Mouse (Mus musculus) heart, embryonic 10.5 days (tissue): Measurements from ENCODE around the gene Atg7. TPM values are rescaled to one million over a fixed set of nuclear protein-coding genes. Genes with fewer than 3 reads are reported as not detected.

Experiments used
- DNase-seq: peaks from one replicate; pipeline ENCODE4 v3.0.0-alpha.2; 2017; ENCODE audit warnings: low spot score
- H3K27ac ChIP-seq: fragments of 300-500 bp; sonication (generic); 2 replicates; pipeline ENCODE4 v1.5.1; 2016; ENCODE audit warnings: mild to moderate bottlenecking
- H3K27me3 ChIP-seq: fragments of 300-500 bp; sonication (generic); 2 replicates; pipeline ENCODE4 v1.6.1; 2016; ENCODE audit warnings: mild to moderate bottlenecking; ENCODE audit not compliant: poor library complexity, insufficient read depth, severe bottlenecking
- H3K36me3 ChIP-seq: fragments of 300-500 bp; sonication (generic); 2 replicates; pipeline ENCODE4 v1.6.1; 2016; ENCODE audit warnings: mild to moderate bottlenecking, moderate library complexity
- H3K4me1 ChIP-seq: fragments of 300-500 bp; sonication (generic); 2 replicates; pipeline ENCODE4 v1.6.1; 2016; ENCODE audit warnings: mild to moderate bottlenecking
- H3K4me3 ChIP-seq: fragments of 300-500 bp; sonication (generic); 2 replicates; pipeline ENCODE4 v1.5.1; 2016; ENCODE audit warnings: mild to moderate bottlenecking, moderate library complexity
- H3K9me3 ChIP-seq: fragments of 300-500 bp; sonication (generic); 2 replicates; pipeline ENCODE4 v1.6.1; 2016; ENCODE audit warnings: mild to moderate bottlenecking, moderate library complexity
- WGBS: fragments of 180-500 bp; shearing (Covaris S2); methylation state at CpG from one replicate; pipeline ENCODE4 v1.1.7; 2016; 5-methylcytosine and 5-hydroxymethylcytosine counted together
- polyA plus RNA-seq: library from polyadenylated mRNA; unstranded; fragments of >200 nt; fragmentation: Nextera tagmentation; extraction: Ambion mirVana; gene quantifications from 2 replicates; pipeline ENCODE4 v1.2.1, GENCODE M21; 2016

Gene Atg7
- polyA plus RNA-seq, 1 experiment from 2014 or later: 18.7 TPM

- Histone ChIP-seq H3K36me3 (no peaks in the 10 kb centered on the region), H3K27ac (no peak overlapping the region), H3K27me3 (no peaks in the 10 kb centered on the region), H3K4me3 (no peak overlapping the region), H3K9me3 (no peaks in the 10 kb centered on the region), H3K4me1 (peaks cover 42% of the 10 kb centered on the region)
- WGBS: 88% methylated on average over 10 of the region's 10 CpGs
- DNase-seq: no peak
Observed at GRCm38 (mm10) chr6:114692691-114693090, 49.8 kb downstream of the Atg7 start.

DNA sequence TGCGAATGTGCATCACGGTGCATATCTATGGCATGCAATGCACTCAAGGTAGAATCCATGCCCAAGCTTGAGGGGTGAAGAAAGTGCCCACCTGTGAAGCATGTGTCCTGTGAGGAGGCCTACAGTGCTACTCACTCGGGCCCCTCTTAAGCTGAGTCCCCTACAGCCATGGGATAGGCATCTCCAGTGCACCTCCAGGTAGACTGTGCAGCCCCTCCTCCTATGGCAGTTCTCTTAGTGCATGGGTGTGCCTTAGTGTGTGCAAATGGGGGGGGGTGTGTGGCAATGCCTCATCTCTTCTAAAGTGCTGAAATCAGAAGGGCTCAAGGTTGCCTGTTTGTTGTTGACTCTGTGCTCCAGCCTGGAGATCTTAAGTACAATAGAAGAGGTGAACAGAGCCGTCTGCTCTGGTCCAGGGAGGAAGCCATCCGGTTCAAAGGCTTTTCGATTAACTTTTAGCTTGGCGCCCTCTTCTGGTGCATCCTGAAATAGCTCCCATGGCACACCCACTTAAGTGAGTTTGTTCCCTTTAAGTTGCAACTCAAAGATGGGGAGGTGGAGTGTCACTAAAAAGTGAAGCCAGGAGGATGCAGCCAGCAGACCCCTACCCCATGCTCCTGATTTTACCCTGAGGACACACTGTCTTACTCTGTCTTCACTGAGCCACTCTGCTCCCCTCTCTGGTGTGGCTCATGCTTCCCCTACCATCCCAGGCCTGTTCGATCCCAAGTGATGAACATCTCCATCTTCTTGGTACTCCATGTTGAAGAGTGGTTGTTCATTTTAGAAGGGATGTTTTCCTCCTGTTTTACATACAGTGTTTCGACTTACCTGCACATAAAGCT, 55.0 kb downstream of the Atg7 start:
- DNase-seq: no peak
- 0 out of 2 replicates have a peak, but pooled peaks cover 3% of the 10 kb centered on the region for H3K4me1 ChIP-seq
- no peaks in the 10 kb centered on the region for H3K9me3 ChIP-seq
- H3K36me3 ChIP-seq: no peaks in the 10 kb centered on the region; the same call in 1 of the 2 replicates
- 43% methylated on average over 9 of the region's 9 CpGs for WGBS
- no peaks in the 10 kb centered on the region for H3K27me3 ChIP-seq
- H3K4me3 ChIP-seq: no peak overlapping the region
- H3K27ac ChIP-seq: no peak overlapping the region

DNA sequence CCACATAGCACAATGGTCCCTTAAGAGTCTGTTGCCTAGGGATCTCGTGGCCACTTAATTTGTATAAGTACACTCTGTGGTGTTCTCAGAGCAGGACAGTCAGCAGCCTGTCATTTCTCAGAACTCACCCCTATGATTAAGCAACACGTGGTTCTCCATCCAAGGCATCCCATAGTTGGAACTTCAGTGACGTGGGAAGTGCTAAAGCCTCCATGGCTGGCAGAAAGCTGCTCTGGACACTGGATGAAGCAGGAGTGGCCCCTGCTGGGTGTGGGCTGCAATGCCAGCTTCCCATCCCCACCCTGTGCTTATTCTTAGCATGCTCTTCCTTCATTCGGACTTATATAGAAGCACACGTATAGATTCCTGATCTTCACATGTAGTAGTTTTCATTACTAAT, 55.7 kb downstream of the Atg7 start:
- Histone ChIP-seq H3K9me3 (no peaks in the 10 kb centered on the region), H3K36me3 (no peaks in the 10 kb centered on the region; the same call in 1 of the 2 replicates), H3K4me1 (0 out of 2 replicates have a peak, but pooled peaks cover 3% of the 10 kb centered on the region), H3K27me3 (no peaks in the 10 kb centered on the region), H3K4me3 (no peak overlapping the region), H3K27ac (no peak overlapping the region)
- WGBS: 67% methylated on average over 5 of the region's 5 CpGs
- no peak for DNase-seq

GRCm38 (mm10) chr6:114700704-114701103, 57.8 kb downstream of the Atg7 start:
- DNase-seq: no peak
- H3K4me3 ChIP-seq: no peak overlapping the region
- H3K27me3 ChIP-seq: no peaks in the 10 kb centered on the region
- WGBS: 64% methylated on average over 3 of the region's 3 CpGs
- no peaks in the 10 kb centered on the region; the same call in 1 of the 2 replicates for H3K36me3 ChIP-seq
- 0 out of 2 replicates have a peak, but pooled peaks cover 3% of the 10 kb centered on the region for H3K4me1 ChIP-seq
- no peak overlapping the region for H3K27ac ChIP-seq
- no peaks in the 10 kb centered on the region for H3K9me3 ChIP-seq

DNA sequence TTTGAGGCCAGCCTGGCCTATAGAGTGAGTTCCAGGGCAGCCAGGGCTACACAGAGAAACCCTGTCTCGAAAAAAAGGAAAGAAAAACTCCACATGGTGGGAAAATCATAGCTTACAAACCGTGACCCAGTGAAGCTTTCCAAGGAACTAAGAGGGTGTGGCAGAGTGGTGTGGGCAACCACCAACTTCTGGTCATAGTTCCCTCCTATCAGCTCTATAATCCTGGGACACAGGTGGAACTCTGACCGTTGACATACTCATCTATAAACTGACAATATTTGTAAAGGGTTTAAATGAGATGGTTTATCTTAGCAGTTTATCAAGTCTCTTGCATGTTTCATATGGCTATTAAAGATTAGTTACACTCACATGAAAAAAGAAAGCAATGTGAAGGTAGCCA, 64.1 kb downstream of the Atg7 start:
- H3K27me3 ChIP-seq: no peaks in the 10 kb centered on the region
- H3K9me3 ChIP-seq: no peaks in the 10 kb centered on the region
- DNase-seq: no peak
- H3K4me3 ChIP-seq: no peak overlapping the region
- H3K36me3 ChIP-seq: no peaks in the 10 kb centered on the region; the same call in 1 of the 2 replicates
- H3K4me1 ChIP-seq: peaks cover 27% of the 10 kb centered on the region
- no peak overlapping the region for H3K27ac ChIP-seq
- 75% methylated on average over 3 of the region's 3 CpGs for WGBS

DNA sequence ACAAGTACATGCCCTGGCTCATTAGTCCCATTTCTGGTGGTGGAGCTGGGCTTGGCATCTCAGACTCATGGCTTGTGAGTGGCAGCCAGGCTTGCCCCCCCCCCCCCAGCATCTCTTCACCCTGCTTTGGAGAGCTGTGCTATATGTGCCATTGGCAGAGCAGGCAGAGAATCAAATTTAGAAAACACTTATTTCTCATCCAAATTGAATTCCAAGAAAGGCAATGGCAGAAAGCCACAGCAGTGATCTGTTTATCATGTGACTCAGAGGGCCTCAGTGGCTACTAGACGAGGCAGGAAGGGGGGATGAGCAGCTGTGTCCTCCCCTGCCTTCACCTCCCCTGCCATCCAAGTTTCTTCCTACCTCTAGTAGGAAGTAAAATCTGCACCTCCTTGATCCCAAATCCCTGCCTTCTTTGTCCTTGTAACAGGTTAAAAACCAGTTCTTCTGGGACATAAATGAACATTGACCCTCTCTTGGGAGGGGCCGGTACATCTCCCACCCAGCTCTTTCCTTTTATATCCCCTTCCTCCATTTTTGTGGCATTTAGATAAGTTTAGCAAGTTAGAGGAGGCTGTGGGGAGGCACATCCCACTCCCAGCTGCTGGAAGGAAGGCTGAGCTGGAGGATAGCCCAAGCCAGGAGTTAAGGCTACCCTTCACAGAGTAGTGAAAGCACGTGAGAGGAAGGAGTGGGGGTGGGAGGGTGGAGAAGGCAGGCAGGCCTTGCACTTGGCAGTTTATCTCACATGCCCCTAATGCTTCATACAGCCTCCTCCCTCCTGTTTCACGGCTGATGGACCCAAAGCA, 69.5 kb downstream of the Atg7 start:
- no peak for DNase-seq
- Histone ChIP-seq H3K4me1 (peaks cover 60% of the 10 kb centered on the region), H3K9me3 (no peaks in the 10 kb centered on the region), H3K4me3 (no peak overlapping the region), H3K27me3 (no peaks in the 10 kb centered on the region; the same call in 1 of the 2 replicates), H3K36me3 (0 out of 2 replicates have a peak, but pooled peaks cover 3% of the 10 kb centered on the region), H3K27ac (0 out of 2 replicates have a peak overlapping the region, but pooled peaks have one; percentile 25)
- WGBS: 46% methylated on average over 4 of the region's 4 CpGs

DNA sequence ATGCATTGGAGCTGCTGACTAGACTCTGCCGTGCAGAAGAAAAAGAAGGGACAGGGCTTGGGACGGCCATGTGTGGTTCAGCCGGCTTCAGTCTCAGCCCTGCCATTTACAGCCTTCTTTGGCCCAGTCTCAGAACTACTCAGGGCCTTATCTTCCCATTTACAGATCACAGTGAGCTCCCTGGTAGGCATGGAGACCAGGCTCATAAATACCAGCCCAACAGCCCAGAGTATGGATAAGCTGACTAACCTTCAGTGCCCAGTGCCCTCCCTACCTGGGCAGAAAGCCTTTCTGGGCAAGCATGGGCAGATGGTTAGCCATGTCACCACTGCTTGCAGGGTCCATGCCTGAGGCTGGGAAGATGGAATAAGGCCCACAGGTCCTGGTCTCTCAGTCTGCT, 70.6 kb downstream of the Atg7 start:
- Histone ChIP-seq H3K36me3 (0 out of 2 replicates have a peak, but pooled peaks cover 4% of the 10 kb centered on the region), H3K27ac (0 out of 2 replicates have a peak overlapping the region, but pooled peaks have one; percentile 56), H3K4me1 (peaks cover 51% of the 10 kb centered on the region), H3K4me3 (no peak overlapping the region), H3K27me3 (no peaks in the 10 kb centered on the region; the same call in 1 of the 2 replicates), H3K9me3 (no peaks in the 10 kb centered on the region)
- no peak for DNase-seq
- WGBS: 44% methylated on average over 3 of the region's 3 CpGs

DNA sequence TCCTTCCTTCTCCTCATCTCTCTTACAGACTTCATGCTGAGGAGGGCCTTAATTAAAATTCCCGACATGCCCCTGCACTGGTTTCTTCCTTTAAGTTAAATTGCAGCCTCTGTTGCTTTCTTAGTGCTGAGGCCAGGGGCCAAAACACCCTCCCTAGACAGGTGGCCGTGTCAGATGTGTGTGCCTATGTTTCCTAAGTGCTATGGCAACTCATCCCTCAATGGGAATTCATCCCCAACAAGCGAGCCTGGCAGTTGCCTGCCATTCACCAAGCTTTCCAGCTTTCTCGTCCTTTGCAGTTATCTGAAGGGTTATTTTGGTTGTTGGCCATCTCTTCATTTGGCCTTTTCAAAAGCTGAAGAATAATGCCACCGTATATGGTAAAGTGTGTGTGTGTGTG, 71.8 kb downstream of the Atg7 start:
- H3K9me3 ChIP-seq: no peaks in the 10 kb centered on the region
- 0 out of 2 replicates have a peak, but pooled peaks cover 4% of the 10 kb centered on the region for H3K36me3 ChIP-seq
- no peak for DNase-seq
- H3K27me3 ChIP-seq: no peaks in the 10 kb centered on the region; the same call in 1 of the 2 replicates
- 42% methylated on average over 5 of the region's 5 CpGs for WGBS
- no peak overlapping the region for H3K4me3 ChIP-seq
- peaks cover 56% of the 10 kb centered on the region for H3K4me1 ChIP-seq
- peak overlapping the region; percentile 56 for H3K27ac ChIP-seq

- 60% methylated on average over 7 of the region's 7 CpGs for WGBS
- DNase-seq: no peak
- peak overlapping the region; percentile 83 for H3K27ac ChIP-seq
Observed at GRCm38 (mm10) chr6:114715289-114716030, 72.6 kb downstream of the Atg7 start.

DNA sequence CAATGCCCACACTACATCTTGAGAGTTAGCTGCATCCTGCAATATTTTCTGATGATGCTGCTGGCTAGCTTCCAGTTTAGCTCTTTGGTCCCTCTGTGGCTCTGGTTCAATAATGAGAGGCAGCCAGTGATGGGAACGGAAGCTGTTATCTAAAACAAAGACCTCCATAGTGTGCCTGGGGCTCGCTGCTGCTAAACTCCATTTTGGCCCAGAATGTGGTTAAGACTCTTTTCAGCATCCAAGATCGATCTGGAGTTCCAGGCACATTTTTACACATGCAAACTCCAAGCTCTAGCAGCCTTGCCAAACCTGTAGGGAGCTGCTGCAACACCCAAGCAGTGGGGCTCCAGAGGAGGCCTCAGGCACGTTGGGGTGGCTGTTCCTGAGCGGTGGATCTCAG, 76.2 kb downstream of the Atg7 start:
- WGBS: 51% methylated on average over 5 of the region's 5 CpGs
- DNase-seq: no peak
- H3K27ac ChIP-seq: peak overlapping the region; percentile 71; the same call in 1 of the 2 replicates

More at GRCm38 (mm10) chr6:114715289-114716030, 72.6 kb downstream of the Atg7 start:
- Histone ChIP-seq H3K4me1 (peaks cover 57% of the 10 kb centered on the region), H3K27me3 (no peaks in the 10 kb centered on the region; the same call in 1 of the 2 replicates), H3K36me3 (0 out of 2 replicates have a peak, but pooled peaks cover 4% of the 10 kb centered on the region), H3K9me3 (no peaks in the 10 kb centered on the region), H3K4me3 (no peak overlapping the region)

GRCm38 (mm10) chr6:114719665-114720064, 76.8 kb downstream of the Atg7 start:
- no peak overlapping the region for H3K4me3 ChIP-seq
- peaks cover 42% of the 10 kb centered on the region for H3K4me1 ChIP-seq
- no peak for DNase-seq
- H3K9me3 ChIP-seq: no peaks in the 10 kb centered on the region
- WGBS: 27% methylated on average over 8 of the region's 8 CpGs
- H3K27ac ChIP-seq: 0 out of 2 replicates have a peak overlapping the region, but pooled peaks have one; percentile 71
- 0 out of 2 replicates have a peak, but pooled peaks cover 2% of the 10 kb centered on the region for H3K27me3 ChIP-seq
- 0 out of 2 replicates have a peak, but pooled peaks cover 4% of the 10 kb centered on the region for H3K36me3 ChIP-seq

More for the DNA sequence above, 76.2 kb downstream of the Atg7 start:
- Histone ChIP-seq H3K4me1 (peaks cover 42% of the 10 kb centered on the region), H3K9me3 (no peaks in the 10 kb centered on the region), H3K36me3 (0 out of 2 replicates have a peak, but pooled peaks cover 4% of the 10 kb centered on the region), H3K27me3 (peaks cover 2% of the 10 kb centered on the region; the same call in 1 of the 2 replicates), H3K4me3 (no peak overlapping the region)

DNA sequence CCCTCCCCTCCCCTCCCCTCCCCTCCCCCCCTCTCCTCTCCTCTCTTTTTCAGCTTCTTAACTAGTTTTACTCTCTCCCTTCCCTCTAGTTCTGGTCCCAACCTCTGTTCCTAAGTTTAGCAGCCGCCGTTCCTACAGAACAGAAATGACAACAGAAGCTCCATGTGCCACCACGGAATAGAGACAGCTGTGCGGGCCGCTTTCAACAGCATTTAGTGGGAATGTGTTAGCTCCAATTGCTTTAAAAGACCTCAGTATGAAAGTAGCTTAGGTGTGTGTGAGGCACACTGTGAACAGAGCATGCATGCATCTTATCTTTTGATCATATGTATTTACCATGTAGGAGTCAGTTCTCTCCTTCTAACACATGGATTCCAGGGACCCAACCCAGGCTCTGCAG, 79.1 kb downstream of the Atg7 start:
- peaks cover 47% of the 10 kb centered on the region for H3K4me1 ChIP-seq
- 0 out of 2 replicates have a peak, but pooled peaks cover 4% of the 10 kb centered on the region for H3K36me3 ChIP-seq
- DNase-seq: no peak
- no peak overlapping the region for H3K27ac ChIP-seq
- H3K4me3 ChIP-seq: no peak overlapping the region
- 0 out of 2 replicates have a peak, but pooled peaks cover 2% of the 10 kb centered on the region for H3K27me3 ChIP-seq
- 84% methylated on average over 5 of the region's 5 CpGs for WGBS
- H3K9me3 ChIP-seq: no peaks in the 10 kb centered on the region
